In the genomic region with DNA sequence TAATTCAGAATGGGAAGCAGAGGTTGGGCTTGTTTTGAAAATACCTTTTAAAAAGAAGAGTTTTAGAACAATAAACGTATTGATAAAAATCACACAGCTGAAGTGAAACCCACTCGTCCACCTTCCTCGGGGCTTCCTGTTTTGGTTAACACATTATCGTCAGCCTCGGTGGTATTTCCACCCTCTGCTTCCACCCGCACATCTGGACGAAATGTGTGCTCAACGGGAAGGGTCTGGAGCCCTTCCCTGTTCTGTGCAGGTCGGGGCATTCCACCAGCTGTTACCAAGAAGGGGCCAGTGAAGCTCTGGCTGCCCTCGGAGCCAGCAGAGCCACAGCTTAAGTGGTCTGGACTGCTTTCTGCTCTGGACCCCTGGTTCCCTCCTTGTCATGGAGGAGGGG, we compare ENCODE assay signal across 11 mouse cellular contexts.
DNase-seq lines count a peak whose midpoint lies in the region; ATAC-seq and TF ChIP-seq lines count a peak whose summit lies in the region.
"Had no signal": no experiment of that assay in that cellular context is flagged by ENCODE, and none has a peak within 500 bp of the region (broad histone marks: within the 10 kb centered on the region; RNA-seq: fewer than 3 reads in every experiment).

No protein-coding gene starts in this region.

- H3K79me2 ChIP-seq in CH12.LX (replicated peaks; ENCODE audit: control insufficient read depth, extremely low read depth, insufficient read depth, poor library complexity, severe bottlenecking): no peaks in the 10 kb centered on the region

- TF ChIP-seq POLR2A in CH12.LX (IDR thresholded peaks at IDR 0.05; ENCODE audit: low read depth, low read length): no peak

- H3K36me3 ChIP-seq in kidney, embryonic 15.5 days: no peaks in the 10 kb centered on the region
- H3K36me3 ChIP-seq in CH12.LX (replicated peaks in 1 of 2; ENCODE audit: control insufficient read depth in 1 of 2, insufficient read depth in 1 of 2, low read length in 1 of 2): no peaks in the 10 kb centered on the region
- no peaks in the 10 kb centered on the region for H3K36me3 ChIP-seq in embryonic facial prominence, embryonic 14.5 days (ENCODE audit: control insufficient read depth, insufficient read depth, low read length)
- H3K36me3 ChIP-seq in liver, embryonic 16.5 days (ENCODE audit: control insufficient read depth, insufficient read depth): no peaks in the 10 kb centered on the region
- H3K36me3 ChIP-seq: midbrain, embryonic 12.5 days had no signal

- intact Hi-C loops in left cerebral cortex, adult 2 months (cut with DNase I): no loop called here

- WGBS in kidney, embryonic 15.5 days: 48% methylated on average over 10 of the region's 10 CpGs
- 23% methylated on average over 10 of the region's 10 CpGs for WGBS in embryonic facial prominence, embryonic 14.5 days
- 8% methylated on average over 10 of the region's 10 CpGs for WGBS in liver, embryonic 16.5 days (ENCODE audit: insufficient replicate concordance)

- no peak for TF ChIP-seq EP300 in CH12.LX (IDR thresholded peaks at IDR 0.05; ENCODE audit: low read length)

- no peak for DNase-seq in kidney, postnatal 14 days
- no peak for DNase-seq in CH12.LX (ENCODE audit: extremely low read depth)
- DNase-seq in embryonic facial prominence, embryonic 14.5 days (ENCODE audit: low spot score): peak; percentile 25
- DNase-seq in cerebellum, adult 18-20 months: no peak
- no peak for DNase-seq in left cerebral cortex, adult 2 months (ENCODE audit: extremely low spot score in 1 of 2, low spot score in 2 of 2)
- no peak for DNase-seq in layer of hippocampus, postnatal 14 days (ENCODE audit: low spot score in 2 of 2)
- DNase-seq: kidney, postnatal 36 days; retina, postnatal 1 day had no signal

- no peaks in the 10 kb centered on the region for H3K27me3 ChIP-seq in kidney, embryonic 15.5 days
- no peaks in the 10 kb centered on the region for H3K27me3 ChIP-seq in CH12.LX (replicated peaks)
- no peaks in the 10 kb centered on the region for H3K27me3 ChIP-seq in embryonic facial prominence, embryonic 14.5 days (replicated peaks; ENCODE audit: control insufficient read depth, insufficient read depth, low read length)
- no peaks in the 10 kb centered on the region for H3K27me3 ChIP-seq in liver, embryonic 16.5 days (ENCODE audit: control insufficient read depth, insufficient read depth, low read depth, low read length)
- H3K27me3 ChIP-seq: midbrain, embryonic 12.5 days had no signal

- H3K4me2 ChIP-seq in kidney, embryonic 15.5 days: peak overlapping the region; percentile 17; the same call in 1 of the 2 replicates
- H3K4me2 ChIP-seq in CH12.LX (ENCODE audit: insufficient read depth, low read depth, poor library complexity, severe bottlenecking): peak overlapping the region; percentile 44
- H3K4me2 ChIP-seq in embryonic facial prominence, embryonic 14.5 days (ENCODE audit: low read depth, low read length): peak overlapping the region; percentile 32
- peak overlapping the region; percentile 4; the same call in 1 of the 2 replicates for H3K4me2 ChIP-seq in liver, embryonic 16.5 days (ENCODE audit: low read depth, low read length)
- H3K4me2 ChIP-seq: midbrain, embryonic 12.5 days had no signal

- no peak overlapping the region for H3K9ac ChIP-seq in kidney, embryonic 15.5 days
- no peak overlapping the region; the same call in 1 of the 2 replicates for H3K9ac ChIP-seq in CH12.LX (ENCODE audit: insufficient read depth, low read depth)
- H3K9ac ChIP-seq in embryonic facial prominence, embryonic 14.5 days (ENCODE audit: low read depth, low read length): no peak overlapping the region
- H3K9ac ChIP-seq in liver, embryonic 16.5 days (ENCODE audit: low read depth, low read length): no peak overlapping the region
- H3K9ac ChIP-seq: midbrain, embryonic 12.5 days had no signal

- TF ChIP-seq CTCF in CH12.LX (conservative IDR thresholded peaks at IDR 0.05 in 1 of 2, IDR thresholded peaks at IDR 0.05 in 1 of 2; ENCODE audit: low read depth in 2 of 2, low read length in 2 of 2): no peak
- no peak for TF ChIP-seq CTCF in left cerebral cortex, adult 2 months (IDR thresholded peaks at IDR 0.05)

- dilution Hi-C loops in CH12.LX (cut with MboI; ENCODE audit: extremely low pct_ligation_motif_present, extremely low pct_unique_long_range_greater_than_20kb, low sequenced_read_pairs): no loop called here

- no peak overlapping the region for H3K4me3 ChIP-seq in kidney, embryonic 15.5 days (replicated peaks)
- H3K4me3 ChIP-seq in CH12.LX (replicated peaks in 1 of 3; ENCODE audit: low read depth in 2 of 3, low read length in 2 of 3, poor library complexity in 1 of 3): peak overlapping the region in 1 of 3 experiments; percentile 17
- no peak overlapping the region for H3K4me3 ChIP-seq in embryonic facial prominence, embryonic 14.5 days (ENCODE audit: low read depth, low read length)
- H3K4me3 ChIP-seq in liver, embryonic 16.5 days (ENCODE audit: low read depth, low read length): no peak overlapping the region
- no peak overlapping the region for H3K4me3 ChIP-seq in left cerebral cortex, adult 2 months
- H3K4me3 ChIP-seq: midbrain, embryonic 12.5 days had no signal

- no peak overlapping the region for H3K27ac ChIP-seq in kidney, embryonic 15.5 days
- no peak overlapping the region for H3K27ac ChIP-seq in CH12.LX (ENCODE audit: insufficient read depth, low read depth)
- H3K27ac ChIP-seq in embryonic facial prominence, embryonic 14.5 days (replicated peaks; ENCODE audit: low read depth, low read length): no peak overlapping the region
- no peak overlapping the region for H3K27ac ChIP-seq in liver, embryonic 16.5 days (ENCODE audit: low read length)
- no peak overlapping the region for H3K27ac ChIP-seq in left cerebral cortex, adult 2 months
- H3K27ac ChIP-seq: midbrain, embryonic 12.5 days had no signal

- no peaks in the 10 kb centered on the region for H3K9me3 ChIP-seq in kidney, embryonic 15.5 days (replicated peaks)
- H3K9me3 ChIP-seq in CH12.LX (replicated peaks; ENCODE audit: low read length): no peaks in the 10 kb centered on the region
- no peaks in the 10 kb centered on the region for H3K9me3 ChIP-seq in embryonic facial prominence, embryonic 14.5 days (ENCODE audit: control insufficient read depth, low read length)
- H3K9me3 ChIP-seq in liver, embryonic 16.5 days (replicated peaks; ENCODE audit: control insufficient read depth, low read length): no peaks in the 10 kb centered on the region
- H3K9me3 ChIP-seq: midbrain, embryonic 12.5 days had no signal

- in situ Hi-C loops in CH12.LX (cut with MboI; ENCODE audit: low pct_ligation_motif_present, low pct_unique_long_range_greater_than_20kb, low sequenced_read_pairs): no loop called here

- no peak for TF ChIP-seq RAD21 in CH12.LX (IDR thresholded peaks at IDR 0.05; ENCODE audit: low read depth, low read length)

- H3K4me1 ChIP-seq in kidney, embryonic 15.5 days: no peaks in the 10 kb centered on the region
- H3K4me1 ChIP-seq in CH12.LX (ENCODE audit: control insufficient read depth in 1 of 2, insufficient read depth in 2 of 2): peaks cover 10 to 45% of the 10 kb centered on the region in 2 experiments
- H3K4me1 ChIP-seq in embryonic facial prominence, embryonic 14.5 days (ENCODE audit: control insufficient read depth, insufficient read depth, low read length): no peaks in the 10 kb centered on the region
- no peaks in the 10 kb centered on the region; the same call in 1 of the 2 replicates for H3K4me1 ChIP-seq in liver, embryonic 16.5 days (ENCODE audit: control insufficient read depth, low read depth, low read length)
- H3K4me1 ChIP-seq: midbrain, embryonic 12.5 days had no signal

- ATAC-seq in kidney, embryonic 15.5 days (replicated peaks; ENCODE audit: low FRiP score): no peak
- no peak for ATAC-seq in embryonic facial prominence, embryonic 14.5 days (ENCODE audit: low read depth)
- ATAC-seq in liver, embryonic 16.5 days (ENCODE audit: low read depth): no peak

TF ChIP-seq in CH12.LX, 34 proteins besides CTCF, POLR2A, EP300 and RAD21:
- no peak for TF ChIP-seq CHD1 (IDR thresholded peaks at IDR 0.05; ENCODE audit: low read depth, low read length)
- TF ChIP-seq ELF1 (IDR thresholded peaks at IDR 0.05; ENCODE audit: low read depth, low read length): 0 out of 2 replicates have a peak, but pooled peaks have one; percentile 17
